Mouse (Mus musculus): ENCODE data around the gene Thbs4.
"Not testable (repeated sequence)": the region's sequence is repeated elsewhere in the genome, so short reads cannot be mapped to it uniquely, and the experiment has no call there.

Thbs4 gene

GRCm38 (mm10) chr13:92794462-92795214 lies at the start of gene Thbs4:
Gene Thbs4, minus strand, starts transcription at chr13:92794818.
- in situ Hi-C loops (cut with MboI, MseI) = no loop called here

- in situ Hi-C loops (cut with MboI, MseI) = no loop called here
Measured at GRCm38 (mm10) chr13:92833162-92833561, 38.5 kb upstream of the Thbs4 start.

DNA sequence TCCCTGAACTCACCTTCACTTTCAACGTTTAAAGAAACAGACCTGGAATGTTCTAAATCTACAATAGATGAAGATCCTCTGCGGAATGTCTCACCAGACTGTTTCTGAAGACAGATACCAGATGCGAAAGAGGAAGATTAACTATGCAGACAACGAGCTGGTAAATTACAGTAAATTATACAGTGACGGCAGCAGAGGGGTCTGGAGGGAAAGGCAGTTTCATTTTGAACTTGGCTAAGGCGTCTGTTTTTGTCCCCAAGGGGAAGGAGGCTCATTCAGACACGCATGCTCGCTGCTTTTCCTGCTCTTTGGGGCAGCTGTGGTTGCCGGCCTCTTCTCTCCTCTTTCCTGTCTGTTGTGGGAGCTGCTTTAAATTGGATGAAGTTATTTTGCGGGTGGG lies 34.2 kb upstream of the Thbs4 start:
- in situ Hi-C loops (cut with MboI, MseI) = no loop called here

DNA sequence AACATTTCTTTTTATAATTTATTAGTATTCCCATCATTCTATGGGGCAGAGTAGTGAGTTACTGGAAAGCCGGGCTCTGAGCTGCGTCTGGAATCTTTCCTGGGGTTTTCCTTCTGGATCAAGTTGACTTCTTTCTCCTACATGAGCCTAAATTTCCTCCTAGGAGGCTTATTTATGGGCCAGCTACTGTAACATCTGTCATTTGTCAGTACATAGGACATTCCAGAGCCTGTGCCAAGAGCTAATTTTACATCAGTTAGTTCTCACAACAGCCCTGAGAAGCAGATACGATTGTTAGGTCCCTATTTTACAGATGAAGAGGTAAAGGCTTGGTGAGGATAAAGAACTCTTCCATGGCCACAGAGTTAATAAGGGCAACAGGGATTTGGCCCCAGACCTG lies 22.7 kb upstream of the Thbs4 start:
- in situ Hi-C loops (cut with MboI, MseI) = no loop called here

GRCm38 (mm10) chr13:92816329-92816728 lies 21.7 kb upstream of the Thbs4 start:
- in situ Hi-C loops (cut with MboI, MseI) = no loop called here

DNA sequence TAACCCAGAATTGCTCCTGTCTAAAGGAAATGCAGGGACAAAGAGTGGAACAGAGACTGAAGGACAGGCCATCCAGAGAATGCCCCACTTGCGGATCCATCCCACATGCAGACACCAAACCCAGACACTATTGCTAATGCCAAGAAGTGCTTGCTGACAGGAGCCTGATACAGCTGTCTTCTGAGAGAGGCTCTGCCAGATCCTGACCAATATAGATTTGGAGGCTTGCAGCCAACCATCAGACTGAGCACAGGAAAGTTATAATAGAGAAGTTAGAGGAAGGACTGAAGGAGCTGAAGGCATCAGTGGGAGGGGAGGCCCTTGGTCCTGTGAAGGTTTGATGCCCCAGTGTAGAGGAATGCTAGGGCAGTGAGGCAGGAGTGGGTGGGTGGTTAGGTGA lies 16.0 kb upstream of the Thbs4 start:
- in situ Hi-C loops (cut with MboI, MseI) = not testable (repeated sequence)

DNA sequence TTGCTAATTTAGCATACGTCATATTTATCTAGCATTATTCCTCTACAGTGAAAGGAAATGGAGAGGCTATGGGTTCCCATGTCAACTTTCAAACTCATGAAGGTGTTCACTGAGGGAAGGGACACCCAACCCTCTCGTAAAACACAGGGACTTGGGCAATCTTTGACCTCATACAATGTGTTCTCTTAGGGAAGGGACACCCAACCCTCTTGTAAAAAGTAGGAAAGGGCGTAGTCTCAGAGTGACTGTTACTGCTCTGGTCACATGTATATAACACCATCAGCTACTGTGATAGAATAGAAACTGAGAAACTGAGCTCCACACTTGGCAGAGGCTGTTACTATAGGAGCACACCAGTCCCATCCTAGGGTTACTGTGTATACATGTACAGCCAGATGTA lies 13.2 kb upstream of the Thbs4 start:
- in situ Hi-C loops (cut with MboI, MseI) = no loop called here

- in situ Hi-C loops (cut with MboI, MseI) = no loop called here
Measured at GRCm38 (mm10) chr13:92806785-92807184, 12.2 kb upstream of the Thbs4 start.

GRCm38 (mm10) chr13:92799306-92799925 lies 4.8 kb upstream of the Thbs4 start:
- in situ Hi-C loops (cut with MboI, MseI) = no loop called here

DNA sequence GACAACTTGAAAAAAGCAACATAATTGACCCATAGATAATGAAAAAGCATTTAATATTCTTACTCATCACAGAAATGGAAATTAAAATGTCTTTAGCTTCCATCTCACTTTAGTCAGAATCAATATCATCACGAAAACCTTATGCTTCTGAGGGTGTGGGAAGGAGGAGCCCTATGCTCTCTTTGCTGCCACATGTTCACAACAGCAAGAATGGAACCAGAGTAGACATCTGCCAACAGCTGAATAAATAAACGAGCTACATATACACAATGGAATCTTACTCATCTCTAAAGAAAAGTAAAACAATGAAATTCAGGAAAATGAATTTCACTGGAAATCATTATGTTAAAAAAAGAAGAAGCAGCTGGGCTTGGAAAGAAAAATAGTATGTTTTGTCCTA lies 4.2 kb upstream of the Thbs4 start:
- in situ Hi-C loops (cut with MboI, MseI) = no loop called here

DNA sequence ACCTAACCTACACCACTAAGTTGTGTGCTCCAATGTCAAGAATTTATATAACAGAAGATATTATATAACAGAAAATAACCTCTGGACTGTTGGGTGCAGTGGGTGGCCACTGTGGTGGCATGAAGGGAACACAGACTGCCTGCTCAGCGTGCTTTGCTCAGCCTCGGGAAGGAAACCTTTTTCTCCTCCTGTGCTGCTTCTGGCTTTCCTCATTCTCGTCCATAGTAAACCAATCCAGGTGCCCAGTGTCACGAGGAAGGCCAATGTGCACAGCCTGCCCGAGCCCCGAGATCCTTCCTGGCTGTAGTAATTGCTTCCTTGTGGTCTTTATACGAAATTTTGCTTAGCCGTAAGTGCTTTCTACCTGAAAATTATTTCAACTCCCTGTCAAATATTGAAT lies 982 bp downstream of the Thbs4 start:
- in situ Hi-C loops (cut with MboI, MseI) = no loop called here

DNA sequence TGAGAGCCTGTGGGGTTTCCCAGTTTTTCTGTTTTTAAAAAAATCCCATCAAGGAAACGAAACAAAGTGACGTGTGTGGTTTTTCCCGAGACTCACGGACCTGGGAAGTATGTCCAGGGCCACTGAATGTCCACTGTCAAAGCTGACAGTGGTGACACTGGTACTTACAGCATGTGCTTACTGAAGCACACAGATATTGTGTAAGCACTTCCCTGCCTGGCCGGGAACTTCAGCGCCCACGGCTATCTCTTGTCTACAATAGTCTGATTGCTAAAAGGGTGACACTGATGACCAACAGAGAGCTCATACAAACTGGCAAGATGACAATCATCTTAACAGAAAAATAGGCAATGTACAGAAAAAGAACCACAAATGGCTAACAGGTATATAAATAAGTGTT lies 3.1 kb downstream of the Thbs4 start:
- in situ Hi-C loops (cut with MboI, MseI) = no loop called here

GRCm38 (mm10) chr13:92784311-92784710 lies 10.3 kb downstream of the Thbs4 start:
- in situ Hi-C loops (cut with MboI, MseI) = no loop called here

GRCm38 (mm10) chr13:92783551-92783950 lies 11.1 kb downstream of the Thbs4 start:
- in situ Hi-C loops (cut with MboI, MseI) = no loop called here

- in situ Hi-C loops (cut with MboI, MseI) = no loop called here
Measured at GRCm38 (mm10) chr13:92780927-92781326, 13.7 kb downstream of the Thbs4 start.

- in situ Hi-C loops (cut with MboI, MseI) = no loop called here
Measured at GRCm38 (mm10) chr13:92780076-92780475, 14.5 kb downstream of the Thbs4 start.

GRCm38 (mm10) chr13:92778642-92779041 lies 16.0 kb downstream of the Thbs4 start:
- in situ Hi-C loops (cut with MboI, MseI) = no loop called here

DNA sequence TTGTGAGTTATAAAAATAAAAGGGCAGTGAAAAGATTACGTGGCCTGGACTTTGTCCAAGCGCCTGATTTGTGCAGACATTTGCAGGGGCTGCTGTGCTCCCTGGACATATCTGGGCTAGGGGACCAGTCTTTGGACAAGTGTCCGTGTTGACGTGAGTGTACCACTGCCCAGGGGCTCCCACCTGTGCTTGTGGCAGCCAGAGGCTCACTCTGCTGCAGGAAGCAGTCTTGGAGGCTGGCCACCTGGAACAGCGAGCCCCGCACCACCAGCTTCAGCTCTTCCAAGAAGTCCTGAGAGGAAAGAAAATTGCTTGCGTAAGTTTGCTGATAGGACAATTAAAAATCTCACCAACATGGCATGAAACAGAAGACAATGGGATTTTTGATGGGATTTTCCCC lies 18.7 kb downstream of the Thbs4 start:
- in situ Hi-C loops (cut with MboI, MseI) = no loop called here

DNA sequence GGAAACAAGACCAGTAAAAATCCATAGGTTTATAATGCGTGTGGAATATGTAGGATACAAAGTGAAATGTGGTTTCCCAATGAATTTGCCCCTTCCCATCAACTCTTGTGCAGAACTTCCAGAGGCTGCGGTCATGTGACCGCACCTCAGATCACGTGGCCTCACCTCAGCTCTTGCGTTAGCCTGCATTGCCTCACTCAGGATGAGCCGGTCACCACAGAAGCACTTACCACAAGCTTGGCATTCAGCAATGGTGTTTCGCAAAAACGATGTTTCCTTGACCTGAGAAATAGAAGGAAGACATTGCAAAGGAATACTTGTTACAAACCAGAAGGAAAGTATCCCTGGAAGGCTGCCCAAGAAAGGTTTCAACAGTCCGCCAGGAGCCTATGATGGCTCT lies 19.7 kb downstream of the Thbs4 start:
- in situ Hi-C loops (cut with MboI, MseI) = no loop called here

- in situ Hi-C loops (cut with MboI, MseI) = no loop called here
Measured at GRCm38 (mm10) chr13:92772500-92772899, 22.1 kb downstream of the Thbs4 start.

- in situ Hi-C loops (cut with MboI, MseI) = no loop called here
Measured at GRCm38 (mm10) chr13:92771566-92771965, 23.1 kb downstream of the Thbs4 start.

DNA sequence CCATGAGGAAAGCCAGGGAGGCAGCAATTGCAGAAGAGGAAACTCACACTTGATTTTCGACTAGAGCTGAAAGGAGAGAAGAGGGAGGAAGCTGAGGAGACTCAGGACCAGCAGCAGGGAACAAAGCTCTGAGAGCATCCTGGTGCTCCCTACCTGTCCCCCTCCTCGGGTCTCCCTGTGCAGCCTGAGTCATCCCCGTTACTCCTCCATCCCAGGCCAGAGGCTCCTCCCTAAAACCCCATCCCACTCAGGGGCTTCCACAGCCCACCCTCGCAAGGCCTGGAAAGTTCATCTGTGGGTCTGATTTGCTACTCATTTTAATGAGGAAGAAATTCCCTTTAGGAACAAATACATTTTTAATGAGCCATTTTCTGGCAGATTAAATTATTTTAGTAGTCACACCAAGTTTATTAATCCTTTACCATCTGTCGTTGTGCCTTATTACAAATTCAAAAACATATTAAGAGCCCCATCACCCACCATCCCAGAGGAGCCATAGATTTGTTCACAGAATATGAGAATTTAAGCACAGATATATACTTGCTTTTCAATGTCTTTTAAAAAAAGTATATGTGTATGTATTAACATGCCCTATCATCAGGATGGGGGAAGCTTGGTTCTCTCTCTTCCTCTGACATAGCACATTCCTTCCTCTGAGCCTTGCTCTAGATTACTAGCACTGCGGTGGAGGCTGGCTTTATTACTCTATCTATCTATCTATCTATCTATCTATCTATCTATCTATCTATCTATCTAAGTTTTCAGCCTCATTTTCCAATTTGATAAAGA lies 29.0 kb downstream of the Thbs4 start:
- in situ Hi-C loops (cut with MboI, MseI) = no loop called here

DNA sequence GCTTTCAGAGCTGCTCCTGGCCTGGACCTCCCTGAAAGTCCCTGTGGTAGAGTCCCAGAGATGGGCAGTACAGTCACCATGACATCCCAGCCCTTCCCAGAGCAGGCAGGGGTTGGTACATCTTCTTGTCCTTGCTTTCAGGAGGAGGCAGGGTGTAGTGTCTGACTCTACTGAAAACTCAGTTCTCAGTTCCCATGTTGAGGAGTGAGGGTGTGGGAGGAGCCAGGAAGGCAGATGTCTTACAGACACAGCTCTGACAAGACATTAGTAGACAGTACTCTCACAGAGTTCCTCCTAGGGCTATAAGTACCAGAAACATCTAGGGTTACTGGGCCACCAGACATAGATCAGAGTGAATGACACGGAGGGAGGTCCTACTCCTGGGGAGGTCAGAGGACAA lies 32.3 kb downstream of the Thbs4 start:
- in situ Hi-C loops (cut with MboI, MseI) = no loop called here
